Mouse (Mus musculus) ES-E14 (cell line): ENCODE data around the gene Dkk1.

Experiments used
- CHD2 ChIP-seq: IDR thresholded peaks from 2 replicates; pipeline ENCODE4 v1.6.1; 2014; ENCODE audit warnings: mild to moderate bottlenecking, low read depth, low read length, inconsistent platforms
- HCFC1 ChIP-seq: IDR thresholded peaks from 2 replicates; pipeline ENCODE4 v1.6.1; 2012; ENCODE audit warnings: low read length, inconsistent platforms, borderline replicate concordance; ENCODE audit not compliant: insufficient read depth
- MAFK ChIP-seq: IDR thresholded peaks from 2 replicates; pipeline ENCODE4 v1.6.1; 2014; ENCODE audit warnings: mild to moderate bottlenecking, low read depth, low read length, inconsistent platforms; ENCODE audit not compliant: insufficient read depth
- ZNF384 ChIP-seq: IDR thresholded peaks from 2 replicates; pipeline ENCODE4 v1.6.1; 2012; ENCODE audit warnings: low read depth, low read length, inconsistent platforms

DNA sequence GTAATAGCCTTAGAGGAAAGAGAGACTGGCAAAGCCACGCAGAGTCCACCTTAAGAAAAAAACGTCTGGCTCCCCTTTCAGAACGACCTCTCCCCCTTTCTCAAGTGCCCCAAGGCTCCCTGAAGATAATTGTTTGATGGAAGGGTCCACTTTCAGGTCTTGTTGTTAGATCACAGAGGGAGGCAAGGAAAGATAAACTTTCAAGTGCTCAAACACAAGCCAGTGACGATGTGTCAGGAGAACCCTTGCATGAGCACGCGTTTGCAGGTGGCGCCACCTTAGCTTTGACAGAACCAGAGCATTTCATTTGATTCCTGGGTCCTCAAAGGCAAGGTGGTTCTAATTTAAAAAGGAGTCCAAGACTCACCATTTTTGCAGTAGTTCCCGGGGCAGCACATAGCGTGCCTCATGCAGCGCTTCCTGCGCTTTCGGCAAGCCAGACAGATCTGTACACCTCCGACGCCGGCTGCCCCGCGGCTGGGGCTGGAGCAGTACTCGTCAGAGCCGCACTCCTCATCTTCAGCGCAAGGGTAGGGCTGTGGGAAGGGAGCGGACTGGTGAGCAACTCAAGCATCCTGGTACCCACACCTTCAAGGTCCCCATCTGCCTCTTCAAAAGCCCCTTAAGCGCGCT, 938 bp downstream of the Dkk1 start:
- TF ChIP-seq CHD2 (no peak), HCFC1 (no peak), MAFK (no peak), ZNF384 (no peak)
